Mouse (Mus musculus) thymus, adult 2 months (tissue): ENCODE data around the gene Kctd19.

ENCODE experiments used
- CTCF ChIP-seq: fragments of 200-500 bp; IDR thresholded peaks from 2 replicates; pipeline ENCODE4 v1.5.1; 2012; ENCODE audit warnings: mild to moderate bottlenecking, control low read depth, low read length, moderate library complexity, borderline replicate concordance; ENCODE audit not compliant: control insufficient read depth, poor library complexity, insufficient read depth; ENCODE audit errors: extremely low read depth
- POLR2A ChIP-seq: fragments of 200-500 bp; IDR thresholded peaks from 2 replicates; pipeline ENCODE4 v1.6.1; 2012; ENCODE audit warnings: mild to moderate bottlenecking, low read length, control low read depth, moderate library complexity; ENCODE audit not compliant: control insufficient read depth, poor library complexity, insufficient read depth; ENCODE audit errors: extremely low read depth

GRCm38 (mm10) chr8:105356681-105357080, 56.6 kb downstream of the Kctd19 start:
- TF ChIP-seq POLR2A (no peak), CTCF (no peak)
